Mouse (Mus musculus) kidney, postnatal 25 days (tissue): ENCODE results near the gene Mtf1.

Experiments used
- DNase-seq, 2 experiments: peaks; one replicate each; pipeline ENCODE4 v3.0.0; 2021; ENCODE audit warnings: mixed read lengths in 2 of 2

Gene Mtf1

DNA sequence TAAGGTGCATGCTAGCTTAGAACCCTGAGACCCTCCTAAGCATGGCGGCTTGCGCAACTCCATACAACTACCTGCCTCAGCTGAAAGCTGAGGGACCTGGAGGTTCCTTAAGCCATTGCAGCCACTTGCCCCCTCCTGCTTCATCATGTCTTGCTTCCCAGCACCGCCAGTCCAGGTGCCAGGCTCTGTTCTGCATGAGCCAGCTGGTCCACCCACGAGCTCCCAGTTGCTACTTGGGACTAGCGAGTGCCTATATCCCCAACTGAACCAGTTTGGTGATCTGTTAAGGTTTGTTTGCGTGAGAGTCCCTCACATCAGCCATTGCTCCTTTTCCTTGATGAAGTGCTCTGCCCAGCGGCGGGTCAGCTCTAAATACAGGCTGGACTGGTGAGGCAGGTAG, 54.4 kb downstream of the Mtf1 start:
- DNase-seq = no peak

DNA sequence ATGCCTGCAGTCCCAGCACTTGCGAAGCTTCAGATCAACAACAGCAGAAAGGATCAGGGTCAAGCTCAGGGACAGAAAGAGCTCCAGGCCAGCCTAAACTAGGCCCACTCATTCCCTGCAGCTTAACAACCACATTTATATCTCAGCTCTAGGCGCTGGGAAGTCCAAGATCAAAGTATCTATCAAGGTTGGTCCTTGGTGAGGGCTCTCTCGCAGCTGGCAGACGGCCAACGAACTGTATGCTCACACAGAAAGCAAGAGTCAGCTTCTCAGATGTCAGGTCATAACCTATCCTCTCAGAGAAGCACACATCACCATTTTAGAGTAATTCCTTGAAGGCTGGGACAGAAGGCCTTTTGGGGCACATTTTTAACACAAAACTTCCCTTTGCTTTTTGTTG, 56.5 kb downstream of the Mtf1 start:
- peak in 1 of 2 experiments; percentile 31 for DNase-seq

DNA sequence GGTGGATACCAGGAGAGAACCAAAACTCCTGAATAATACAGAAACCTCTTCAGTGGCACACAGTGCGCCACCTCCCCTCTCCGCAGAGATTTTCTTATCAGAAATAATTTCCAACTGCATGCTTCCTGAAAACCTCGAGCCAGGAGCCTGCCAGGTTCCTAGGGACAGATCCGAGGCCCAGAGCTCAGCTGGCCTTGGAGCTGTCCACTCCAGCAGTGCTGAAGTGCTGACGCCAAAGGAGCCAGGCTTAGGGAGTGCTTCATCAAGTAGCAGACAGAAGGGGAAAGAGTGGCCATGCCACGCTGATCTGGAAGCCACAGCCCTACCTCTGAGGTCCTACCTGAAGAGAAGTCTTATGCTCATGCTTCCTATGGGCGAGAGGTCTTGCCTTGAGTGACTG, 58.5 kb downstream of the Mtf1 start:
- peak; percentile 76 to 82 for DNase-seq

DNA sequence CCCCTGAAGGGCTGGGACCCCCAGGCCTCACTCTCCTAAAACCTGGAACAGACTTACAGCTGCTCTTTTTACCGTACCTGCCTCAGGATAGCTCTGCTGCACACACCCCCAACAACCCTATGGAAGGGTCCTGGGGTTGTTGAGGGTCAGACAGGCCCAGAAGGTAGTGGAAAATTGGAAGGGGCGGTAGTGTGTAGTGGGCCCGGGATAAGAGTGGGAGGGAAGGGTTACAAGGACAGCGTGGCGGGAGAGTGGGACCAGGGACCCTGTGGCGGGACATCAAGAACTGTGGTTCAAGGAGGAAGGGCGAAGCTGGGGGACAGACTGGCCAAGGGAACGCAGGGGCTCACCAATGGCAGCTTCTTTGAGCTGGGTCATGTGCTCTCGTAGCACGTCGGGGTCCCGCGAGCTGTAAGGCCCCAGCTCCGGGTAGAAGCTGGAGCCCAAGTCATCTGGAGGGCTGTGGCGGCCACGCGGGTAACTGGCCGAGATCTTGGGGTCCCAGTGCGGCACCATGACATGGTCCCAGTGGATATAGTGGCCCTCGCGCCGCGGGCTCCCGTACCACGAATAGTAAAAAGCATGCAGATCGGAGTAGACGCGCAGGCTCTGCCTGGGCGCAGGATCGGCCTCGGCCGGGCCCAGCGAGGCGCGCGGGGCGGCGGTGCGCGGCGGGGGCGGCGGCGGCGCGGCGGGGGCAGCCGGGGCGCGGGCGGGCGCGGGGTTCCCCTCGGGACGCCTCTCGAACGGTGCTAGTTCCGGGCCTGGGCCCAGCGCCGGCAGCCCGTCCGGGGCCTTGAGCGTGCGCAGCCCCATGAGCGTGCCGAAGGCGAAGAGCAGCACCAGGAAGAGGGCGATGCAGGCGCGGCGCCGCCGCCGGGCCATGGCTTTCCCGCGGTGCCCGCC, 59.6 kb downstream of the Mtf1 start, which contains the start of gene Maneal:
TSS of gene Maneal (minus strand) at position 889 of the 906 bp plus-strand sequence.
- no peak for DNase-seq

DNA sequence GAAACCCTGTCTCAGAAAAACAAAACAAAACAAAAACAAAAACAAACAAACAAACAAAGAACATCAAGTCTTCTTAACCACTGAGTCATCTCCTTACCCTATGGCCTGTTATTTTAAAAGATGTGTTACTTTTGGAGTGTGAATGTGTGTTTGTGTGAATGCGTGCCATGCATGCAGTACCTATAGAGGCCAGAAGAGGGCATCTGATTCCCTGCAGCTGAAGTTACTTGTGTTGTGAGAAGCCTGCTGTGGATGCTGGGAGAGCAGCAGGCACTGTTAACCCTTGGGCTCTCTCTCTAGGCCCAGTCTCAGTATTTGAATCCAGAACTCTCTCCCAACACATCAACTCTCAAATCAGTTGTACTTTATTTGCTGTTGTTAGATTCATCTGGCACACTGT, 70.8 kb downstream of the Mtf1 start:
- no peak for DNase-seq

DNA sequence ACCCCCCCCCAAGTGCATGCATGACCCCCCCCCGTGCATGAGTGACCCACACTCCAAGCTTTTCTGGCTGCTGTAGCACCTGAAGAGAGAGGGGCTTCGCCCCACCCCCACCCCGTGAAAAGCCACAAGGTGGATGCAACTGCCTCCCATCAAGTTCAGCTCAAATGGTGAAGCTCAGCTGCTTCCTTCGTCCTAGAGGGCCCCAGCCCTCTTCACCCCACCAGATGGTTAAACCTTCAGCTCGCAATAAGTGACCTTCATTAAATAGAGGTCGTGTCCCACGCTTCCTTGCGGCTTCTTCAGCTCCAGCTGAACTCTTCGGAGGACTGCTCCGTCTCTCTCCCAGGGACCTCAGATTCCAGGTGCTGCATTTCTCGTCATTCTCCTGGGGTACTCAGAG, 78.7 kb downstream of the Mtf1 start, which contains the start of gene Epha10:
TSS of gene Epha10 (plus strand) at position 301 of the 400 bp plus-strand sequence.
- no peak for DNase-seq

DNA sequence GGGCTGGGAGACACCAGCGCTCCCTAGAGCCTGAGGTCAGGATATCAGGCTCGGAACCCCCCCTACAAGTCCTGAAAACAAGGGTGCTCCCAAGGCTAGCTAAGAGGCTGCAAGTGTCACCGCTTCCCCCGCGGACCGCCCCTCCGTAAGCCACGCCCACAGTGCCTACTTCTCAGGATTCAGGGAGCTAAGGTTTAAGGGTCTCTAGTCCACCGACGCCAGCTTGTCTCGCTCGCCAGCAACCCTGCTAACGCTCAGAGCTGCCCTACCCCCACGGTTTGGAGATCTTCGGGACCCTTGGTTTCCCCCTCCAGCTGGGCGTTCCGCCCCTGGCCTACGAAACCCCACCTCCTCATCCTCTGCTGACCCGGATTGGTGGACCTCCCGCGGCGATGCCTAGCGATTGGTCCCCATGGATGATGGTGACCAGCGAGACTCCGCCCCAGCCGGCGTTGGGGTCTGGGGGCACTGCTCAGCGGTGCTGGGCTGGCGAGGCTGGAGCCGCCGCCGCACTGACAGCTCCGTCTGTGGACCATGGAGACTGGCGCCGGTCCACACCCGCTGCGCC, 79.5 kb downstream of the Mtf1 start:
- DNase-seq = no peak

DNA sequence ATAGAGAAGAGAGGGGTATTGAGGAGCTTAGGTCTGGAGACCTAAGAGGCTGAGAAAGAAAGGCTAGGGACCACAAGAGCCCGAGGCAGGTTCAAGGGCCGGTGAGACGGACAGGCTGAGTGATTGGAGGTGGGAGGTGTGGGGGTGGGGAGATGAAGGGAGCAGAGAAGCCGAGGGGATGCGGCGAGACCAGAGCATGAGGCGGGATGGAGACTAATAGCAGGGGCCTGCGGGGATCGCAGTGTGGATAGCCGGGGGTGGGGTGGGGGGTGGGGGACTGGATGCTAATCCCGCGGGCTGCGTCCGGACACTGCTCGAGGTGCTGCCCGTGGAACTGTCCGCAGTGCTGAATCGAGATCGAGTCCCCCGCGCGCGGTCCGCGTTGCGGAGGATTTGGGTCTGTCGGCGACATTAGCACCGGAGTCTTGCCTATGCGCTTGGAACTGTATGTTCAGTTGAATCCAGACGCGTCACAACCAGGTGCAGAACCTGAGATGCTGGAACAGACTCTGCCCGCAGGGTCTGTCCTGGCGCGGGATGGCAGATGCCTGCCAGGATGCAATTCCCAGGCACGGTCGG, 80.3 kb downstream of the Mtf1 start:
- DNase-seq = peak; percentile 35 to 54

DNA sequence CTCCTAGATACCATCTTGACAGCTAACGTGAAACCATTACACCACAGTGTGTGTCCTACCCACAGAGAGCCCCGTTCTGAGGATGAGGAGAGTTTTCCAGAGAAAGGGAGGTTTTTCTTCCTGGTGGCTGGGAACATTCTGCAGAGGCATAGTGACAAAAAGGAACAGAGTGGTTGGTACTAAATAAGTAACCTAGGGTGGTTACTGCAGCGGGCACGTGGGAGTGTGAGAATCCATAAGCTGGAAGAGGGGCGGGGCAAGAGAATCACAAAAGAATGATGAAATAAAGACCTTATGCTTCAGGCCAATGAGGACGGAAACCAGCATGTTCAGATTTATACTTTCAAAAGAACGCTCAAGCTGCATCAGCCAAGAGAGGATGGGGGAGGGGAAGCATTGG, 86.8 kb downstream of the Mtf1 start:
- DNase-seq = no peak

DNA sequence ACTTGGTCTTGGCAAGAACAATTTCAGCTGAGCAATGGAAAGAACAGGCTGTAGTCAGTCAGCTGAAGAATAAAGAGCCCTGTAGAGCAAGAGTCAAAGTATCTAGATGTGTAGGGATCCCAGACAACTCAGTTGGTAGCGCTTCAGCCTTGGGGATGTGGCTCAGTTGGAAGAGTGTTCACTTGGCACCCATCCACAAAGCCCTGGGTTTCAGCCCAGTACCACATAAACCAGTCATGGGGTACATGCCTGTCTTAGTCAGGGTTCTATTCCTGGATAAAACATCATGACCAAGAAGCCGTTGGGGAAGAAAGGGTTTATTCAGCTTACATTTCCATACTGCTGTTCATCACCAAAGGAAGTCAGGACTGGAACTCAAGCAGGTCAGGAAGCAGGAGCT, 88.0 kb downstream of the Mtf1 start:
- DNase-seq = no peak

DNA sequence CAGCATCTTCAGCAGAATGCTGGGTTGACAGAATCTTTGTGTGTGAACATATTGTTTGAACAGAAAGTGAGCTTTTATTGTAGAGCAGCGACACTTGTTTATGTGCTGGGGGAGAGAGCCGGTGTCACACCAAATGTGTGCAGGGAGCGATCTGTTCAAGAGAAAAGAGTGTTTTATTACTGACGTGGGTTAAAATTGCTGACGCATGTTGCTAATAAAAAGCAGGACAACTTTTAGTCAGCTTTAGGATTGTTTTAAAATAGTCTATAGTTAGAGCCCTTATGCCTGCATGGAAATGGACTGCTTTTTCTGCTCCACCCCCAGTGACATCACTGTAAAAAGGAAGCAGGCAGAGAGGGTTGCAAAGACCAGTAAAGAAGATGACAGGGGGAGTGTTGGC, 88.9 kb downstream of the Mtf1 start:
- no peak for DNase-seq

DNA sequence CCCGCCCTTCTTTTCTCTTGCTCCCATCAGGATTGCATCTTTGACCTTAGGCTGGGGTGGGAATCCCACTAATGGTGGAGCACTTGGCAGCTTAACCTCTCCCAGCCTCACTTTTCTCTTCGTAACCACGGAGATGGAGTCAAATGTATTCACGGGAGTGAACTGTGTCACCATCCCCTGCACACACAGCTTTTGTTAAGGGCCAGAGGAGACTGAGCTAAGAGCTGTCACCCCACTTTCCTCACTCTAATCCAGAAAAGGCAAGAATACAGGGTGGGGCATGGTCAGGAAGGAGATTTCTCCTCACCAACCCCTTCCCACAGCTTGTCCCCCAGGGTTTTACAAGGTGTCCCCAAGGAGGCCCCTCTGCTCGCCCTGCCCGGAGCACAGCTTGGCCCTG, 91.9 kb downstream of the Mtf1 start:
- no peak for DNase-seq

DNA sequence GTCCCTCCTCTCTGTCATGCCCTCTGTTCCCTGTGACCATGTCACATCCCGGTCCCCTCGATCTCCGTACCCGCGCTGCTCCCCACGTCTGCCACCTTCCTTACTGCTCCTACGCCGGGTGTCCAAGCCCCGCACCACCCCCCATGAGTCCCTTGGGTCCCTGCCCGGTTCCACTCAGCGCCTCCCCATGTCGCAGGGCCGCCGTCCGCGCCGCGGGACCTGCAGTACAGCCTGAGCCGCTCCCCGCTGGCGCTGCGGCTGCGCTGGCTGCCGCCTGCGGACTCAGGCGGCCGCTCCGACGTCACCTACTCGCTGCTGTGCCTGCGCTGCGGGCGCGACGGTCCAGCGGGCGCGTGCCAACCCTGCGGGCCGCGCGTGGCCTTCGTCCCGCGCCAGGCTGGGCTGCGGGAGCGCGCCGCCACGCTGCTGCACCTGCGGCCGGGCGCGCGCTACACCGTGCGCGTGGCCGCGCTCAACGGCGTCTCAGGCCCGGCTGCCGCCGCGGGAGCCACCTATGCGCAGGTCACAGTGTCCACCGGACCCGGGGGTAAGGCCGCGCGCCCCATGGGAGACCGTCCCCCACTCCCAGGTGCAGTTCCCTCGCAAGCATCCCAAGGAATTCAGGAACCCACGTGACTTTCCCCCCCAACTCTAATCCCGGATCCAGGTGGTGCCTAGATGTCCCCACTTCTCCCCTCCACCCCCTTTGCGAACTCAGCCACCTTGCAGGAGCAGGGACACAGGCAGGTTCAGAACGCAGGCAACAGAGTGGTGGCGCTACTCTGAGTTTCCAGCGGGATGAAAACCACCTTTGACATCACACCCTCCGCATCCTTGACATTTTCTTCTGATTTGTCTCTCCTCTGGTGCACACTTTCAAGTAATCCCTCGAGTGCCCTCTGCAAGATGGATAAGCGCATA, 92.9 kb downstream of the Mtf1 start:
- DNase-seq = no peak

DNA sequence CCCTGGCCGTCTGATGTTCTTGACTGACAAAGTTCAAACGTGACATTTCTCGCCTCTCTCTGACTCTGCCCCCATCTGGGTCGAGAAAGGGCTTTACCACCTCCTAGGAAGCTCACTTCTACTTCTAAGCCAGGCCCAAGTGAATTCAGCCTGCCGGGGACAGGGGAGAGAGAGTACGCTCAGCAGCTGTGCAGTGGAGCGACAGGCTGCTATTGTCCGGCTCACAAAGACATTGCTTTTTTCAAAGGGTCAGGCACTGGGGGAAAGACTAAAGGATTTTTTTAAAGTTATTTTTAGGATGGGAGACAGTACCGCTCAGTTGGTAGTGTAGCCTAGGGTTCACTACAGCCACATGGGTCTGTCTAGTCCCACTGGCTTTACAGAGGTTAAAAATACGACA, 96.5 kb downstream of the Mtf1 start:
- DNase-seq = no peak
